Mouse (Mus musculus) liver, embryonic 15.5 days (tissue): ENCODE results near the gene Itpkc. TPM values are rescaled to one million over a fixed set of nuclear protein-coding genes. Genes with fewer than 3 reads are reported as not detected.
A peak's percentile ranks its signal among the peaks of the same experiment; 100 is the strongest.

ENCODE experiments used
- ATAC-seq: fragments of 200-750 bp; cut with Nextera tagmentation; 2 replicates; pipeline ENCODE4 v1.8.0; 2017; ENCODE audit warnings: moderate number of reproducible peaks, mild to moderate bottlenecking, moderate library complexity; ENCODE audit not compliant: insufficient read depth
- H3K27ac ChIP-seq: fragments of 300-500 bp; sonication (generic); replicated peaks from 2 replicates; pipeline ENCODE4 v1.5.1; 2015; ENCODE audit warnings: mild to moderate bottlenecking, inconsistent platforms
- H3K27me3 ChIP-seq: fragments of 300-500 bp; sonication (generic); 2 replicates; pipeline ENCODE4 v1.6.1; 2015; ENCODE audit warnings: mild to moderate bottlenecking, inconsistent platforms
- H3K36me3 ChIP-seq: fragments of 300-500 bp; sonication (generic); replicated peaks from 2 replicates; pipeline ENCODE4 v1.6.1; 2015; ENCODE audit warnings: moderate library complexity, mild to moderate bottlenecking, inconsistent platforms
- H3K4me1 ChIP-seq: fragments of 300-500 bp; sonication (generic); replicated peaks from 2 replicates; pipeline ENCODE4 v1.6.1; 2015; ENCODE audit warnings: inconsistent platforms
- H3K4me2 ChIP-seq: fragments of 300-500 bp; sonication (generic); 2 replicates; pipeline ENCODE4 v1.6.1; 2015; ENCODE audit warnings: moderate library complexity, mild to moderate bottlenecking, inconsistent platforms
- H3K4me3 ChIP-seq: fragments of 300-500 bp; sonication (generic); replicated peaks from 2 replicates; pipeline ENCODE4 v1.5.1; 2015; ENCODE audit warnings: mild to moderate bottlenecking, inconsistent platforms
- H3K9ac ChIP-seq: fragments of 300-500 bp; sonication (generic); 2 replicates; pipeline ENCODE4 v1.6.1; 2015; ENCODE audit warnings: moderate library complexity, mild to moderate bottlenecking, inconsistent platforms
- H3K9me3 ChIP-seq: fragments of 300-500 bp; sonication (generic); replicated peaks from 2 replicates; pipeline ENCODE4 v1.6.1; 2016; ENCODE audit warnings: inconsistent platforms
- WGBS: fragments of 180-500 bp; shearing (Covaris S2); methylation state at CpG from one replicate; pipeline ENCODE4 v1.1.7; 2015; ENCODE audit warnings: mixed read lengths; ENCODE audit not compliant: insufficient replicate concordance; 5-methylcytosine and 5-hydroxymethylcytosine counted together
- polyA plus RNA-seq: library from polyadenylated mRNA; unstranded; fragments of >200 nt; fragmentation: Nextera tagmentation; extraction: Ambion mirVana; gene quantifications from 2 replicates; pipeline ENCODE4 v1.2.1, GENCODE M21; 2015

Gene Itpkc
- polyA plus RNA-seq, 1 experiment from 2014 or later, result 1.7 TPM

DNA sequence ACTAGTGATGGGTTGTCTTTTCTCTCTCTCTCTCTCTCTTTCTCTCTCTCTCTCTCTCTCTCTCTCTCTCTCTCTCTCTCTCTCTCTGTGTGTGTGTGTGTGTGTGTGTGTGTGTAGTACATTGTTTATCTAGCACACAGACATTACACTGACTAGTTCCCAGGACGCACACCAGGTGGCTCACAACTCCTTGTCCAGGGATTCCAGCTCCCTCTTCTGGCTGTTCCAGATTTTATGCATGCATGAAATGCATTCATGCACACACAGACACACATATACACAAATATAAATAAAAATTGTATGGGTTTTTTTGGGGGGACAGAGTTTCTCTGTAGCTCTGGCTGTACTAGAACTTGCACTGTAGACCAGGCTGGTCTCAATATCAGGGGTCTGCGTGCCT, 9.1 kb upstream of the Itpkc start:
- H3K9ac ChIP-seq, result no peak overlapping the region
- H3K27me3 ChIP-seq, result no peaks in the 10 kb centered on the region
- H3K27ac ChIP-seq, result no peak overlapping the region
- H3K36me3 ChIP-seq, result peaks cover 4% of the 10 kb centered on the region; the same call in 1 of the 2 replicates
- WGBS, result 79% methylated on average over 2 of the region's 2 CpGs
- ATAC-seq, result no peak
- no peaks in the 10 kb centered on the region for H3K9me3 ChIP-seq
- H3K4me3 ChIP-seq, result no peak overlapping the region
- peaks cover 17% of the 10 kb centered on the region for H3K4me1 ChIP-seq
- no peak overlapping the region for H3K4me2 ChIP-seq

DNA sequence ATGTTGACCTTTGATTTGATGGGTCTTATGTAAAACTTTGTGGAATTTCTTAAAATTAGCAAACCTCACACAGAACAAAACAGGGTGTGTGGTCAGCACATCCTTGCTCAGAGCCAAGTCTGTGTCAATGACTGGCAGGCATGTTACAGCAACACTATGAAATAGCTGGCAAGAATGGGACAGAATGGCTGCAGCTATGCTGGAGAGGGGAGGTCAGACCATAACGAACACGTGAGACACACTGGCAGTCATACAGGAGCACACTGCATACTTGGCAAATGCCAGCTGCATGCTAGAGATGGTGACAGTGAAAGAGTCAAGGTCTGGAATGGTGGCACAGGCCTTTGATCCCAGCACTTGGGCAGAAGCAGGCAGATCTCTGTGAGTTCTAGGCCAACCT, 7.3 kb upstream of the Itpkc start:
- H3K4me3 ChIP-seq, result no peak overlapping the region
- H3K36me3 ChIP-seq, result peaks cover 4% of the 10 kb centered on the region; the same call in 1 of the 2 replicates
- H3K9ac ChIP-seq, result no peak overlapping the region
- no peaks in the 10 kb centered on the region for H3K9me3 ChIP-seq
- H3K4me1 ChIP-seq, result peaks cover 24% of the 10 kb centered on the region
- no peaks in the 10 kb centered on the region for H3K27me3 ChIP-seq
- ATAC-seq, result no peak
- H3K27ac ChIP-seq, result no peak overlapping the region
- 73% methylated on average over 2 of the region's 2 CpGs for WGBS
- H3K4me2 ChIP-seq, result no peak overlapping the region

DNA sequence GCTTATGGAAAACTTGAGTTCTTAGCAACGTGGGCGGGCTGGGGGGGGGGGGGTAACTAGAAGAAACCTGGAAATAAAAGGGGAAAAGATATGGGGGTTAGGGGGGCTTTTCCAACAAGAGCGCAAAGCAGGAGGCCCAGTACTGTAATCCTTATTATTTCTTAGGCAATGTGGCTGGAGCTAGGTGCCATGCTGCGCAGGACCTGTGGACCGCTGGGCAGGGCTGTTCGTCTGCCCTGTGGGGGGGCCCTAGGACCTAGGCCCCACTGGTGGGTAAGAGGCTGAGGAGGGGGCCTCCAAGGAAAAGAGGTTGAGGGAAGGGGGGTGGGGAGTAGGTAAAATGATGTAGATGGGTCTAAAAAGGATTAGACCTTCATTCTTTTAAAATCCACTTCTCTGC, 4.8 kb upstream of the Itpkc start:
- 3% methylated on average over 6 of the region's 6 CpGs for WGBS
- Histone ChIP-seq H3K27ac (peak overlapping the region; percentile 64), H3K36me3 (no peaks in the 10 kb centered on the region), H3K27me3 (no peaks in the 10 kb centered on the region), H3K9me3 (no peaks in the 10 kb centered on the region), H3K4me3 (peak overlapping the region; percentile 77), H3K9ac (peak overlapping the region; percentile 67), H3K4me2 (peak overlapping the region; percentile 79), H3K4me1 (peaks cover 37% of the 10 kb centered on the region)
- no peak for ATAC-seq

DNA sequence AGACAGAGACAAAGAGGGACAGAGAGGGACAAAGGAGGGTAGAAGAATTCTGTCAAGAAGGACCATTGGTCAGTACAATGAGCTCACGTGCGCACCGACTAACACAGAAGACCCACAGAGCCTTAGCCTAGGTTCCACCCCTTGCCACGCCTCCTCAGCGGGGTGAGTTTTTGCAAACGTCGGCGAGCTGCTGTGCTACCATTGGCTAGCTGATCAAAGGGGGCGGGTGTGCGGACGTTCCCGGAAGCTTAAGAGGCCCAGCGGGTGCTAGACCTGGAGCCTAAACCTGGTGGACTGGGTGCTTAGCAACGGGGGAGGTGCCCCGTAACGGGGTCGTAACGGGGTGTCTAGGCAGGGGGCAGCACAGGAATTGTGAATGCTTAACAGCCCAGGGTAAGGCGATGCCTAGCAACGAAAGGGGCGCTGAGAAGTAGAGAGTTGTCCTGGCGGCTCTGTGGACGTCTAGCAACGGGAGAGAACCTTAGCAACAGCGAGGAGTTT, 4.4 kb upstream of the Itpkc start, which contains the start of gene Coq8b:
Gene Coq8b (plus strand): TSS at position 243 of the 501 bp plus-strand sequence.
- H3K27ac ChIP-seq, result peak within 1 kb of the TSS; percentile 64
- ATAC-seq, result peak; percentile 82
- H3K36me3 ChIP-seq, result no peaks in the 10 kb centered on the region
- H3K4me1 ChIP-seq, result peaks cover 40% of the 10 kb centered on the region
- peak within 1 kb of the TSS; percentile 77 for H3K4me3 ChIP-seq
- peak within 1 kb of the TSS; percentile 79 for H3K4me2 ChIP-seq
- H3K9ac ChIP-seq, result peak within 1 kb of the TSS; percentile 67
- no peaks in the 10 kb centered on the region for H3K27me3 ChIP-seq
- no peaks in the 10 kb centered on the region for H3K9me3 ChIP-seq
- under 1% methylated on average over 25 of the region's 25 CpGs for WGBS

DNA sequence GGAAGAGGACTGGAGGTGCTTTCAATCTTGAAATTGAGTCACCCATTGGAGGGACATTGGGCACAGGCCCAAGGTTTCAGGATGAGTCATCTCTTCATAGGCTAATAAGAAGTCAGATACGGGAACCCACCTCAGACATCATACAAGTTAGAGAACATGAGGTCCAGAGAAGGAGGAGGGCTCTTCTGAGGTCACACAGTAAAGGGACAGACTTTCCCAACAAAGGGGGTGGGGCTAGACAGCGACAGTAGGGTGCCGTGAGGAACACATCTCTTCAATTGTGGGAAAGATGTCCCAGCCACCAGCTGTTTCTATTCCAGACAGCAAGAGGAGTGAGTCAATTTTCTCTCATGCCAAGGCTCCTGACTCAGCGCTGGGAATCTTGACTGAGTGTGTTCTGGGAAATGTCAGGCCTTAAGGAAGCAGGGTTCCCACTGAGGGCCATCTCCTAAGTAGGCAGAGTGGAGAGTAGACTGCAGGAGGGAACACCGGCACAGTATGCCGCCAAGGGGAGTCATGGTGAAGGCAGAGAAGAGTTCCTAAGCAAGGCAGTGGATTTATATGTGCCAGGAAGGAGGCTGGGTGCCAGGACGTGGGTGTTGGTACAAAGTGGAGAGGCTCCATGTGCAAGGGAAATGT, 3.4 kb upstream of the Itpkc start:
- H3K9ac ChIP-seq, result no peak overlapping the region

DNA sequence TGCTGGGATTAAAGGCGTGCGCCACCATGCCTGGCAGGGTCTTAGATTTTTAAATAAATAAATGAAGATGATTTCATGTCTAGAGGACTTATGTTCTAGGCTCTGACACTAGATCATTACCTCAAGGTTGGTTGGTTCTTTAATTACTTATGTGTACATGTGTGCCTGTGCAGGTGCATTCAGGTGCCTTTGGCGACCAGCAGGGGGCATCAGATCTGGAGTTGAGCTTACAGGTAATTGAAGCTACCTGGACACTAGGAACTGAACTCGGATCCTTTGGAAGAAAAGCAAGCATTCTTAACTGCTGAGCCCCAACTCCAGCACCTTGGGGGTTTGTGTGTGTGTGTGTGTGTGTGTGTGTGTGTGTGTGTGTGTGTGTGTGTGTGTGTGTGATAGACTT, 2.3 kb upstream of the Itpkc start:
- 70% methylated on average over 4 of the region's 4 CpGs for WGBS
- Histone ChIP-seq H3K9me3 (no peaks in the 10 kb centered on the region), H3K4me1 (peaks cover 61% of the 10 kb centered on the region), H3K9ac (no peak overlapping the region), H3K27me3 (no peaks in the 10 kb centered on the region), H3K4me3 (no peak overlapping the region), H3K27ac (no peak overlapping the region), H3K36me3 (no peaks in the 10 kb centered on the region), H3K4me2 (no peak overlapping the region)
- ATAC-seq, result no peak

More for the DNA sequence above, 3.4 kb upstream of the Itpkc start:
- no peaks in the 10 kb centered on the region for H3K36me3 ChIP-seq
- no peaks in the 10 kb centered on the region for H3K27me3 ChIP-seq
- WGBS, result 71% methylated on average over 7 of the region's 7 CpGs
- no peak overlapping the region for H3K4me3 ChIP-seq
- H3K27ac ChIP-seq, result no peak overlapping the region; the same call in 1 of the 2 replicates
- no peak overlapping the region; the same call in 1 of the 2 replicates for H3K4me2 ChIP-seq
- ATAC-seq, result no peak
- H3K4me1 ChIP-seq, result peaks cover 50% of the 10 kb centered on the region
- H3K9me3 ChIP-seq, result no peaks in the 10 kb centered on the region

DNA sequence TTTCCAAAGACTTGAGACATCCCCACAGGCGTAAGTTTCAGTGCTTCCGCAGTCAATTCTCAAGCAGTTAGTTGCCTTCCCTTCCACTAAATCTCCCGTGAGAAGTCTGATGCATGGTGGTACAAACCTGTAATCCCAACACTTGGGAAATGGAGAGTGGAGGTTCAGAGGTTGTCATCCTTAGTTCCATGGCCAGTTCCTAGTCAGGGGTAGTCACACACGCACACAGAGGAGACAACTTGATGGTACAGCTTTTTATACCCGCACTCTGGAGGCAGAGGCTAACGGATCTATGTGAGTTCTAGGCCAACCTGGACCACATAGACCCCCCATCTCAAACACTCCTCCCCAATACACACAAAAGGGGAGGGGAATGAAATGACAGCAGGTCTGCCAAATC, 404 bp upstream of the Itpkc start:
- Histone ChIP-seq H3K9ac (peak overlapping the region; percentile 81), H3K9me3 (no peaks in the 10 kb centered on the region), H3K4me1 (peaks cover 74% of the 10 kb centered on the region), H3K36me3 (no peaks in the 10 kb centered on the region), H3K4me2 (peak overlapping the region; percentile 93), H3K27ac (peak overlapping the region; percentile 84), H3K27me3 (no peaks in the 10 kb centered on the region), H3K4me3 (peak overlapping the region; percentile 85)
- ATAC-seq, result no peak
- 14% methylated on average over 6 of the region's 6 CpGs for WGBS

DNA sequence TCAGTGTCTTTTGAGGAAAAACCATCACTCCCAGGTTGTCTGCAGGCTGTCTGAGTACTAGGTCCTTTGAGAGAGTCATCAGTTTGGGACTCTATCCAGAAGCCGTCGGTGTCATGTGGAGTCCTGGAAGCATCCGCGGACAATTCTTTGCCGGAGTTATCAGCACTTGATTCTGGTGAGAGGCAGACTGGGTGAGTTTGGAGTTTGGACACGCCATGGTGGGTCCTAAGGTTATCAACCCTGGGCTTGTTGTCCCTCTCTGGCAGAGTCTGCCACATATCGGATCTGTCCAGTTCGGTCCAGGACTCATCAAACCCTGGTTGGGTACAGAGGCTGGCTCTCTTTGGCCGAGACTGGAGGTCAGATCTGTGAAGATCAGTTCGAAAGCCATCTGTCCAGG, 785 bp downstream of the Itpkc start:
- Histone ChIP-seq H3K4me1 (peaks cover 76% of the 10 kb centered on the region), H3K9me3 (no peaks in the 10 kb centered on the region), H3K4me2 (peak overlapping the region; percentile 93), H3K27me3 (no peaks in the 10 kb centered on the region), H3K9ac (peak overlapping the region; percentile 81), H3K36me3 (no peaks in the 10 kb centered on the region), H3K4me3 (peak overlapping the region; percentile 85), H3K27ac (peak overlapping the region; percentile 84)
- WGBS, result 6% methylated on average over 10 of the region's 10 CpGs
- no peak for ATAC-seq

DNA sequence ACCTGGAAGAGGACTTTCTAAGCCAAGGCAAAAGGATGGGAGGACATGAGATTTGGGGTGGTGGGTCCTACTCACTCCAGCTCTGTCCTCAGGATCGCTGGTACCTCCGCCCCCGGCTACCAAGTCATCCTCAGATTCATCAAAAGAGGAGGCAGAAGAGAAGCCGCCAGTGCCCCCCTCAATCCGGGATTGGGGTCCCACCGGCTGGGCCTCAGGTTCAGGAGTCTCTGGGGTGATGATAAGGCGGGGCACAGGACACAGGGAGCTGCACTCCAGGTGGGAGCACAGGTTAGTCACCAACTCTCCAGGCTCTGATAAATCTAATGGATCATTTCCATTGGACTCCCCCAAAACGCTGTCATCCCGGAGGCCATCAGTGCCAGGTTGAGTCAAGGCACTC, 1.2 kb downstream of the Itpkc start:
- no peaks in the 10 kb centered on the region for H3K27me3 ChIP-seq
- H3K27ac ChIP-seq, result peak overlapping the region; percentile 84
- H3K4me3 ChIP-seq, result peak overlapping the region; percentile 85
- no peak for ATAC-seq
- H3K4me1 ChIP-seq, result peaks cover 76% of the 10 kb centered on the region
- peak overlapping the region; percentile 93 for H3K4me2 ChIP-seq
- 44% methylated on average over 9 of the region's 9 CpGs for WGBS
- H3K9me3 ChIP-seq, result no peaks in the 10 kb centered on the region
- H3K9ac ChIP-seq, result peak overlapping the region; percentile 81
- no peaks in the 10 kb centered on the region for H3K36me3 ChIP-seq

DNA sequence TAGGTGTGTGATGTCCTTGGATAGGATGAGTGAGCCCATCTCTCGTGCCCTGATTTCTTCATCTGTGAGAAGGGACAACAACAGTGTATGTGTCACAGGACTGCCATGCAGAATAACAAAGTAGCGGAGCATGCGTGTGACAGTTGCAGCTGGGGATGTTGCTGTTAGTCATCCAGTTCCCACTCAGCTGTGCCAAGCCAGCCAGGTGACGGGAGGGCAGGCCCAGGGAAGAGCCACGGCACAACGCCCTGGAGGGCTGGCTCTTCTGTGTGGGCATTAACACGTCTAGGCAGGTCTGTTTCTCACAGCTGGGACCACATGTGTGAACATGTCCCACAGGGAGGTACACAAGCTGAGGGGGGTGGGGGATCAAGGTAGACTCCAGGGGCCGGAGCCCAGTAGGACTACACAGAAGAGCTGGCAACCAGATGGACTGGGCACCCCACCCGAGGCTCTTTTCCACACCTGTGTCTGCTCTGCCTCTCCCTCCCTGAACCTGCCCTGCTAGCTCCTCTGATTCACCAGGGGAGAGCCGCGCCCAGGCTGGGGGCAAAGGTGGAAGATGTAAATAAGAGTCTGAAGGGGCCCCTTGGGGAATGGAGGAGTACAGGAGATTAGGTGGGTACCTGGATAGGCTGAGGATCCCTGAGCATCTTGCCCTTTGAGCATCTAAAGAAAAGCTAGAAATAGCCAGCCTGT, 3.4 kb downstream of the Itpkc start:
- Histone ChIP-seq H3K9me3 (no peaks in the 10 kb centered on the region), H3K4me2 (peak overlapping the region; percentile 93; the same call in 1 of the 2 replicates), H3K27ac (no peak overlapping the region), H3K27me3 (no peaks in the 10 kb centered on the region), H3K4me3 (no peak overlapping the region), H3K36me3 (no peaks in the 10 kb centered on the region), H3K4me1 (peaks cover 83% of the 10 kb centered on the region), H3K9ac (no peak overlapping the region)
- ATAC-seq, result no peak
- 80% methylated on average over 11 of the region's 11 CpGs for WGBS

DNA sequence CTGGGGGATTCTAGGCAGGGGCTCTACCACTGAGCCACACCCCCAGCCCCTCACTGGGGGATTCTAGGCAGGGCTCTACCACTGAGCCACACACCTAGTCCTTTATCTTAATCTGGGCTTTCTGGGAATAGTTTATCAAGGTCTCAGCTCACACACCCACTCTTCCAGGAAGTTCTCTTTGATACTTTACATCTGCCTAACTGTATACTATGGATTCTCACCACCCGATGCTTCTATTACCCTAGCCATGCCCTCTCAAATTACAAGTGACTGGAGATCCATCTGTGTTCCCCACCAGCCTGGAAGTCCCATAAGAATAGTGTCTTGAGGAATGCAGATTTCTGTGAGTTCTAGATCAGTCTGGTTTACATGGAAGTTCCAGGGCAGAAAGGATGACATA, 5.9 kb downstream of the Itpkc start:
- no peaks in the 10 kb centered on the region for H3K9me3 ChIP-seq
- 0 out of 2 replicates have a peak, but pooled peaks cover 3% of the 10 kb centered on the region for H3K36me3 ChIP-seq
- 28% methylated on average over 1 of the region's 1 CpGs for WGBS
- peak overlapping the region; percentile 10; the same call in 1 of the 2 replicates for H3K4me2 ChIP-seq
- peaks cover 64% of the 10 kb centered on the region for H3K4me1 ChIP-seq
- H3K27ac ChIP-seq, result no peak overlapping the region
- H3K27me3 ChIP-seq, result no peaks in the 10 kb centered on the region
- no peak overlapping the region for H3K9ac ChIP-seq
- no peak overlapping the region for H3K4me3 ChIP-seq
- ATAC-seq, result peak; percentile 18; the same call in 1 of the 2 replicates
